Mouse (Mus musculus) G1E (cell line): Measurements from ENCODE around the gene Gtf2a2. TPM values are rescaled to one million over a fixed set of nuclear protein-coding genes. Genes with fewer than 3 reads are reported as not detected.

ENCODE experiments used
- ATAC-seq: 2 replicates; pipeline ENCODE4 v1.8.0; 2016; ENCODE audit warnings: mild to moderate bottlenecking; ENCODE audit not compliant: insufficient number of reproducible peaks, poor library complexity, low FRiP score, severe bottlenecking; ENCODE audit errors: extremely low read depth
- DNase-seq: peaks from one replicate; pipeline ENCODE4 v3.0.0; 2012; ENCODE audit warnings: low spot score
- H3K27me3 ChIP-seq: 2 replicates; pipeline ENCODE4 v1.6.1; 2012; ENCODE audit warnings: mild to moderate bottlenecking, low read length, inconsistent platforms; ENCODE audit not compliant: insufficient read depth
- H3K36me3 ChIP-seq: replicated peaks from 2 replicates; pipeline ENCODE3; 2012; ENCODE audit warnings: mild to moderate bottlenecking, inconsistent platforms
- H3K4me1 ChIP-seq: 2 replicates; pipeline ENCODE4 v1.6.1; 2012; ENCODE audit warnings: low read depth, low read length, inconsistent platforms, mixed read lengths; ENCODE audit not compliant: insufficient read depth
- H3K4me3 ChIP-seq: 2 replicates; pipeline ENCODE4 v1.5.1; 2012; ENCODE audit warnings: low read depth, mild to moderate bottlenecking, inconsistent platforms, low read length, moderate library complexity, mixed read lengths
- H3K9me3 ChIP-seq: replicated peaks from 2 replicates; pipeline ENCODE4 v1.6.1; 2012; ENCODE audit warnings: inconsistent platforms
- CTCF ChIP-seq: IDR thresholded peaks from 2 replicates; pipeline ENCODE4 v1.5.1; 2012; ENCODE audit warnings: low read depth, low read length, inconsistent platforms, mixed read lengths
- GATA1 ChIP-seq: IDR thresholded peaks from 2 replicates; pipeline ENCODE4 v1.6.1; 2012; ENCODE audit warnings: borderline replicate concordance, low read length, inconsistent platforms, mixed read lengths
- GATA2 ChIP-seq: IDR thresholded peaks from 2 replicates; pipeline ENCODE4 v1.6.1; 2012; ENCODE audit warnings: low read depth, low read length, inconsistent platforms, borderline replicate concordance
- POLR2AphosphoS5 ChIP-seq: IDR thresholded peaks from 2 replicates; pipeline ENCODE4 v1.6.1; 2012; ENCODE audit warnings: low read depth, low read length, inconsistent platforms; ENCODE audit not compliant: insufficient replicate concordance
- TAL1 ChIP-seq: conservative IDR thresholded peaks from 2 replicates; pipeline ENCODE4 v1.6.1; 2012; ENCODE audit warnings: low read depth, low read length, inconsistent platforms, mixed read lengths
- polyA plus RNA-seq: library from polyadenylated mRNA; stranded (reverse); fragments of >175 nt; gene quantifications from 2 replicates; pipeline ENCODE4 v1.2.3, GENCODE M21; 2012
- total RNA-seq, 2 experiments: library from RNA; stranded (forward) in 1 of 2; stranded (reverse) in 1 of 2; fragments of 200-1000 nt in 1 of 2; fragments of >200 nt in 1 of 2; fragmentation: Nextera tagmentation in 1 of 2; gene quantifications; 2 replicates each; pipeline ENCODE4 v1.2.3; 2014 to 2017

The Gtf2a2 gene
- total and polyA plus RNA-seq, 3 experiments, result 67.6 to 188 (median 83.4) TPM

- H3K4me1 ChIP-seq, result peaks cover 47% of the 10 kb centered on the region
- peaks cover 6% of the 10 kb centered on the region; the same call in 1 of the 2 replicates for H3K27me3 ChIP-seq
- no peak for TF ChIP-seq GATA2
- no peak for TF ChIP-seq GATA1
- peaks cover 24% of the 10 kb centered on the region for H3K36me3 ChIP-seq
- H3K9me3 ChIP-seq, result no peaks in the 10 kb centered on the region
- DNase-seq (peak; percentile 88), ATAC-seq (peak; percentile 60)
- H3K4me3 ChIP-seq, result peak within 1 kb of the TSS; percentile 98
These were observed 22.8 kb upstream of the Gtf2a2 start, which contains the start of gene Bnip2 for GRCm38 (mm10) chr9:69989303-69990121. Gene Bnip2, plus strand, starts transcription at chr9:69989466.

GRCm38 (mm10) chr9:69990346-69990745 is 22.0 kb upstream of the Gtf2a2 start:
- H3K36me3 ChIP-seq, result peaks cover 33% of the 10 kb centered on the region
- ATAC-seq (no peak), DNase-seq (no peak)

GRCm38 (mm10) chr9:69992841-69993277 is 19.5 kb upstream of the Gtf2a2 start:
- DNase-seq (no peak), ATAC-seq (peak; percentile 36)
- no peaks in the 10 kb centered on the region for H3K27me3 ChIP-seq
- H3K36me3 ChIP-seq, result peaks cover 53% of the 10 kb centered on the region
- peaks cover 43% of the 10 kb centered on the region for H3K4me1 ChIP-seq
- H3K4me3 ChIP-seq, result no peak overlapping the region
- no peaks in the 10 kb centered on the region for H3K9me3 ChIP-seq
- TF ChIP-seq GATA1, result no peak
- no peak for TF ChIP-seq CTCF
- no peak for TF ChIP-seq GATA2
- TF ChIP-seq POLR2AphosphoS5, result no peak
- no peak for TF ChIP-seq TAL1

More at GRCm38 (mm10) chr9:69990346-69990745, 22.0 kb upstream of the Gtf2a2 start:
- no peaks in the 10 kb centered on the region for H3K9me3 ChIP-seq
- H3K4me1 ChIP-seq, result peaks cover 47% of the 10 kb centered on the region
- no peak for TF ChIP-seq CTCF
- no peak for TF ChIP-seq GATA1
- TF ChIP-seq POLR2AphosphoS5, result no peak
- TF ChIP-seq TAL1, result no peak
- TF ChIP-seq GATA2, result no peak
- H3K4me3 ChIP-seq, result peak overlapping the region; percentile 98
- H3K27me3 ChIP-seq, result peaks cover 6% of the 10 kb centered on the region; the same call in 1 of the 2 replicates

- no peak for TF ChIP-seq POLR2AphosphoS5
- TF ChIP-seq TAL1, result no peak
- no peak for TF ChIP-seq GATA2
- TF ChIP-seq GATA1, result no peak
- TF ChIP-seq CTCF, result no peak
- Histone ChIP-seq H3K9me3 (no peaks in the 10 kb centered on the region), H3K36me3 (peaks cover 59% of the 10 kb centered on the region), H3K27me3 (no peaks in the 10 kb centered on the region), H3K4me3 (no peak overlapping the region), H3K4me1 (peaks cover 39% of the 10 kb centered on the region)
- no peak for DNase-seq
- no peak for ATAC-seq
These were observed 18.9 kb upstream of the Gtf2a2 start for GRCm38 (mm10) chr9:69993479-69993878.

- TF ChIP-seq POLR2AphosphoS5 (no peak), GATA2 (no peak), TAL1 (no peak), GATA1 (no peak), CTCF (no peak)
- Histone ChIP-seq H3K9me3 (no peaks in the 10 kb centered on the region), H3K4me3 (no peak overlapping the region), H3K36me3 (peaks cover 70% of the 10 kb centered on the region), H3K4me1 (peaks cover 32% of the 10 kb centered on the region), H3K27me3 (no peaks in the 10 kb centered on the region)
- DNase-seq, result no peak
- no peak for ATAC-seq
These were observed 17.8 kb upstream of the Gtf2a2 start for GRCm38 (mm10) chr9:69994547-69994946.

- H3K27me3 ChIP-seq, result no peaks in the 10 kb centered on the region
- no peak for TF ChIP-seq TAL1
- no peak for TF ChIP-seq GATA1
- TF ChIP-seq POLR2AphosphoS5, result no peak
- no peak for TF ChIP-seq CTCF
- no peak for TF ChIP-seq GATA2
- no peak for ATAC-seq
- H3K4me3 ChIP-seq, result no peak overlapping the region
- DNase-seq, result no peak
- H3K9me3 ChIP-seq, result no peaks in the 10 kb centered on the region
- no peaks in the 10 kb centered on the region for H3K4me1 ChIP-seq
- H3K36me3 ChIP-seq, result peaks cover 92% of the 10 kb centered on the region
These were observed 13.0 kb upstream of the Gtf2a2 start for GRCm38 (mm10) chr9:69999318-69999717.

- DNase-seq (no peak), ATAC-seq (no peak)
- peaks cover 88% of the 10 kb centered on the region for H3K36me3 ChIP-seq
- H3K4me3 ChIP-seq, result no peak overlapping the region
- no peaks in the 10 kb centered on the region for H3K9me3 ChIP-seq
- TF ChIP-seq POLR2AphosphoS5, result no peak
- no peak for TF ChIP-seq TAL1
- TF ChIP-seq GATA2, result no peak
- no peak for TF ChIP-seq GATA1
- TF ChIP-seq CTCF, result no peak
- no peaks in the 10 kb centered on the region for H3K27me3 ChIP-seq
- peaks cover 2% of the 10 kb centered on the region; the same call in 1 of the 2 replicates for H3K4me1 ChIP-seq
These were observed 8.8 kb upstream of the Gtf2a2 start for GRCm38 (mm10) chr9:70003516-70003915.
